Mouse (Mus musculus) regulatory T cell (primary cell): ENCODE data around the gene Adam21.

Source experiments
- in situ Hi-C: fragments of 300-600 bp; cut with MboI, MseI; formaldehyde crosslinking; loops from one replicate; pipeline ENCODE4 v1.15.1; 2025; ENCODE audit warnings: high pct_unique_total_duplicates

Gene Adam21

DNA sequence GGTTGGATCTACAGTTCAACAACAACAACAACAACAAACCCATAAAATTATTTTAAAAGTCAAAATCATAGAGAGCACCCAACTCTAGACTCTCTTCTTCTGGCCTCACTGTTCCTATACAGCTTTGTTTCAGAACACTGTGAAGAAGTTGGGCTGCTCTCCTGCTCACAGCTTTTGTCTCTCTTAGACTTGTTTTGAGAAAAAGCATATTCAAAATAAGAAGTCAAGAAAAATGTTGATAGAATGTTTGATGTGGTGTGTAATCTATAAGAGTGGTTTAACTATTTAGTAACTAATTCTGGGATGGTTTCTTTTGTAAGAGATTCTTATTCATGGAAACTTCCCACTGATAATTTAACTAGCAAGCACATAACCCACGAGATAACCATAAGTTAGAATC, at the start of gene Adam21:
Adam21 (minus strand) TSS at position 101 of the 400 bp plus-strand sequence.
- in situ Hi-C loops, result no loop called here

DNA sequence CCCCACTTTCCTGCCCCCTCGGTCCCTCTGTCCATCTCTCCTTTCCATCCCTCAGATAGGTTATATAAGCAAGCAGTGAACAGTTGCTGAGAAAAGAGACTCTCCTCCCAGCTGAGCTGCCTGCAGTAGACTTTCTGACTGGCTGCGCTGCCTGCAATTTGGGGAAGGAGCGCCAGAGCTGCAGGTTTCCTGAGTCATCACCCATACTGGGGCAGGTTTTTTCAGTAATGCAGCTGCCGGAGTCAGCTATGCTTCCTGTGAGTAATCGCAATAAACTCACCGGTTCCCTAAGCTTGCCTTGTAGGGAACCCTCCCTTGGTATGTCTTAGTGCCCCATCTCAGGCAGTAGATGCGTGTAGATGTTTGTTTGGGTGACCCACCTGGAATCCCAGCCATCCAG, 48.7 kb upstream of the Adam21 start:
- in situ Hi-C loops, result loop anchor here (5.0 kb wide), 1 partner anchor 165 kb away; the partner anchor contains the start of gene Map3k9

GRCm38 (mm10) chr12:81615807-81616206, 47.5 kb upstream of the Adam21 start:
- in situ Hi-C loops, result loop anchor here (5.0 kb wide), 1 partner anchor 166 kb away; the partner anchor contains the start of gene Map3k9

DNA sequence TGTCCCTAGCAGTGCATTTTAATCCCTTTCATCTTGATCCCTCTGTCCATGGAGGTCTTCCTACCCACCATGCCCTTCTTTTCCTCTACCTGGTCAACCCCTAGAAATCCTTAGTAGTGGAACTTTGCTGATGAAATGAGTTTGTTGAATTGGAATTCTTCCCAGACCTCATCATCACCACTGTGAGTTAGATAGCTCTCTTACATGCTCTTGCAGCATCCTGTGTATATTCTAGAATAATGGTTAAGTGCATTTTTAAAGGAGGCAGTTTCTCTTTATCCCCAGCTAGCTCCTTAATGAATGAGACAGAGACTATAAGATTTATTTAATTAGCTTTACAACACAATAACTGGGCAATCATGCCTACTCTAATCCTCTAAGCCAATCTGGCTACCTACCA, 41.2 kb upstream of the Adam21 start:
- in situ Hi-C loops, result no loop called here

DNA sequence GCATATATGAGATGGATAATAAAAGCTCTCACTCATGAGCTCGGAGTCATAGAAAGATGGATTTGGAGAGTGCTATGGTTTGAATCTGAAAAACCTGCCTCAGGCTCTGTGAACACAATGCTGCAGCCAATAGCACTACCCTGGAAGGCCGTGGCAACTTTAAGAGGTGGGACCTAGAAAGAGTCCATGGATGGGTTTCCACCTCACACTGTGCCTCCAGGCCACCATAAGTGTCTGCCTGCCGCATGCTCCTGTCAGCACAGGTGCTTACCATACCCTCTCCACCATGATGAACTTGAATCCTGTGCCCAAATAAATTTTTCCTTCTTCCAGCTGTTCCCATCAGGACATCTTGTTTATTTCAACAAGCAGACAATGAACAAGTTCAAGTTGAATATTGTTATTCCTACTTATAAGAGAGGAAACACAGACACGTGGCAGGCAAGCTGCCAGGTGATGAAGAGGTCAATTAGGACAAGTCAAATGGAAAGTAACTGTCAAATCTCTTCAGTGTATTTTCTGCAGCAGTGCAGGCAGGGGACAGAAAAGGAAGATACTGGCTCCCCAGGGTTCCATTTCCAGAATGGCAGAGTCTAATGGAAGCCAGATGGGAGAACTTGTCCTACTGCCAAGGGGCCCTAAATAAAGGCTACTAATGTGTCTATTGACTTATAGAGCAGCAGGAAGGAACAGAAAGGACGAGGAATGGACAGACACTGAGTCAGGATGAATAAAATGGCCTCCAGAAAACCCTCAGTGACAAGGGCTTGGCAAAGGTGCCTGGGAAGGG, 36.9 kb upstream of the Adam21 start:
- in situ Hi-C loops, result no loop called here

- in situ Hi-C loops, result loop anchor here (10.0 kb wide), 1 partner anchor 642 kb away; no protein-coding TSS in a partner anchor
Measured at GRCm38 (mm10) chr12:81596547-81597262, 28.4 kb upstream of the Adam21 start.

- in situ Hi-C loops, result loop anchor here (10.0 kb wide), 1 partner anchor 640 kb away; no protein-coding TSS in a partner anchor
Measured at GRCm38 (mm10) chr12:81594902-81595671, 26.8 kb upstream of the Adam21 start, which contains the start of gene Med6. Gene Med6 (minus strand): TSS chr12:81595008.

GRCm38 (mm10) chr12:81567931-81568330, 343 bp downstream of the Adam21 start:
- in situ Hi-C loops, result no loop called here

DNA sequence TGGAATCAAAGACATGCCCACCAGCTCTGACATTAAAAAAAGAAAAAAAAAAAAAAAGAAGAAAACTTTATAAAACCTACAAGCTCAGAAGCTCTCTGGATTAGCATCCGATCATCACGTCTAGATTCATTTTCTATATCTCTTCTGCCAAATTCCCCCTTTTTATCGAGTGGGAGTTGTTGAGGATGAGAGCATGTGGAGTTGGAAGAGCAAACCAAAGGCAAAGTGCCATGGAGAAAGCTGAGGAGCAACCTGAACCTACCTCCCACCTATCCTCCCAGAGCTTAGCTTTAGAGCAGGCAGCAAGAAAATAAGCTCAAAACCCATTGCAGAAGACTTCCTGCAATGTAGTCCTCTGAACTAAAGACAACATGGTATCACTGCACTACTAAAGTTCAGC, 4.1 kb downstream of the Adam21 start:
- in situ Hi-C loops, result no loop called here

- in situ Hi-C loops, result no loop called here
Measured at GRCm38 (mm10) chr12:81549286-81549685, 19.0 kb downstream of the Adam21 start.

- in situ Hi-C loops, result no loop called here
Measured at GRCm38 (mm10) chr12:81547163-81547562, 21.1 kb downstream of the Adam21 start.

DNA sequence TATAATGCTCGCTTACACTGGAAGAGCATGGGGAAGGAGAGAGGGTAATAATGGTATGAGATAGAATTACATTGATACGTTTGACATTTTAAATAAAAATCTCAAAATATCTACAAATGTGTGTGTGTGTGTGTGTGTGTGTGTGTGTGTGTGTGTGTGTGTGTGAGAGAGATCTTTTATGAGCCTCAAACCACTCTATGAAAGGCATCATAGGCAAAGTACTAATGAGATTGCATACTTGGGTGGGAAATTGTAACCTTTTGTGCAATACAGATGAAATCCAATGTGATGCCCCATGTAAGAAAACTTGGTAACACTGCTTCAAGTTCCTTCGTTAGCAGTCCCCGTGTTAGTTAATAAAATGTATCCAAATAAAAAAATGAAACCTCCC, 35.2 kb downstream of the Adam21 start:
- in situ Hi-C loops, result loop anchor here (5.0 kb wide), 1 partner anchor 46 kb away; the partner anchor contains the start of gene Cox16

DNA sequence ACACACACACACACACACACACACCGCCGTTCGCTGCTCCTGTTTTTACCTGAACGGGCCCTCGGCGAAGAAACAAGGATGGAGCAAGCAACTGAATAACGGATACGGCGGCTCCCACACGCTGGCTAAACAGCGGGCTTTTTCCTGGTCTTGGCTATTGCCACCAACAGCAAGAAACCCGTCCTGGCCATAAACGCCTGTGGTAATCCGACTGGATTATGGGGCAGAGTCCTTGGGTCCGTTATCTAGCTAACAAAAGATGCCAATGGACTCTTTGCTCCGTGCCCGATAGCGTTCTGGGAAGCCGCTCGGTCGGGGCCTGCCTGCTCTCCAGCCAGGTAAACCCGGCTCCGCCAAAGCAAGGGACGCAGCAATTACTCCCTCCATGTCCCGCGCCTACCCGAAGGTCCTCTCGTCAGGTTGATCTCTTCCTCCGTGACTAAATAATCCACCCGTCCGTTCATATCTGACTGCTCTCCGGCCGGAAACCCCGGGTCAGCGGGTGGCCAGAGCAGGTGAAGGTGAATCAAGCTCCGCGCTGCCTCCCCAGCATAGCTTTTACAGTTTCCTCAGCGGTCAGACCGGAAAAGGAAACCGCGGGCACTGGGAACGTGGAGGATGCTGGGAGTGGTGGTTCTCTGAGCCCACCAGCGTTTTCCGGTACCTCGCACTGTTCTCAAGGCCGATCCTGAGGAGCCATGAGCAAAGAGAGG, 35.8 kb downstream of the Adam21 start, which contains the start of the genes Gm20498 and Synj2bp:
Gm20498 (minus strand) TSS at position 590 of the 713 bp plus-strand sequence.
Synj2bp (minus strand) TSS at position 596 of the 713 bp plus-strand sequence.
- in situ Hi-C loops, result loop anchor here (5.0 kb wide), 1 partner anchor 45 kb away; the partner anchor contains the start of gene Cox16

GRCm38 (mm10) chr12:81530587-81530986, 37.7 kb downstream of the Adam21 start:
- in situ Hi-C loops, result loop anchor here (5.0 kb wide), 1 partner anchor 43 kb away; the partner anchor contains the start of gene Cox16
